Mouse (Mus musculus) embryo, embryonic 11 days (tissue): ENCODE results near the gene Tstd2.

Source experiments
- DNase-seq: peaks from one replicate; pipeline ENCODE4 v3.0.0-alpha.2; 2015

Tstd2 gene

DNA sequence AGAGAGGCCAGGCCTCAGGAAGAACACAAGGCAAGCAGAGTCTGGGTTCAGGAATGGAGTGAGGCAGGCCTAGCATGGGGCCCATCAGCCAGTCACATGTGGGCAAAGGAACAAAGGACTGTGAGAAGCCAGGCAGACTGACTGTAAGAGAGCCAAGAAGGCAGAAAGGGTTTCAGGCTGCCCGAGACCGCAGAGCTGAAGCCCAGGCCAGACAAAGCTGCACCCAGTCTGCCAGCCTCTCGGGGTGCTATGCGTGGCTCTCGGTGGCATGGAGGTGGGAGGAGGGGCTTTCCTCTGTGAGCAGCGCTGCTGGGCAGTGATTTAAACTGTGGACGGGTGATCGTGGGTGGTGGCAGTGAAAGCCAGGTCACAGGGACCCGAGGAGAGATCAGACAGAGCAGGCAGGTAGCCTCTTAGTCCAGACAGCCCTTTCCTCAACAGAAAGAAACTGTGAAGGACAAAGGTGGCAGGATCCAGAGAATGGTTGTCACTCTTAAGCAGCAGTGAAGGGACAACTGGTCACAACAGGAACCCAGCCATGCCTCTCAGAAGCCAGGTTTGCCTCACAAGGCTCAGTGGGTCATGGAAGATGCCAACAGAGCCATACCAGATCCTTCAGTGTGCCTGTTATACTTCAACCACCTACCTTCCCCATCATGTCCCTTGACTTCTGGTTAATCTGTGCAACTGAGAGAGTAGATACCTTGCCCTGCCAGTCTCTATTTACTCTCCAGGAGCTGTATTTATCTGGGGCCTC is 53.9 kb downstream of the Tstd2 start:
- no peak for DNase-seq

DNA sequence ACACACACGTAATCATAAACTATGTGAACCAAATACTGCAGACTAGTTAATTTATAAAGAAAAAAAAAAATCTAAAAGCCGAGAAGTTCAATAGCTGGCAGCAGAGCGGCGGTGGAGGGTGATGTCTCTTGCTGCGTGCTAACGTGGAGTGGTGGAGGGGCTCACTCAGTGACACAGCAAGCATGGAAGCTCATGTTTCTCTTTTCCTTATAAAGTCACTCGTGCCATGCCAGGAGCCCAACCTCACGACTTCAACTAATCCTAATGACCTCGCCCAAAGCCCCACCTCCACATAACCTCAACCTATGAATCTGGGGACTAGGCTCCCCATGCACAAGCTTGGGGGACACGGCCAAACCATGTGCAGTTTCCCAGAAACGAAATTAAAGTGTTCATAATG is 55.9 kb downstream of the Tstd2 start:
- no peak for DNase-seq

GRCm38 (mm10) chr4:46080261-46080660 is 58.2 kb downstream of the Tstd2 start:
- DNase-seq, result no peak

DNA sequence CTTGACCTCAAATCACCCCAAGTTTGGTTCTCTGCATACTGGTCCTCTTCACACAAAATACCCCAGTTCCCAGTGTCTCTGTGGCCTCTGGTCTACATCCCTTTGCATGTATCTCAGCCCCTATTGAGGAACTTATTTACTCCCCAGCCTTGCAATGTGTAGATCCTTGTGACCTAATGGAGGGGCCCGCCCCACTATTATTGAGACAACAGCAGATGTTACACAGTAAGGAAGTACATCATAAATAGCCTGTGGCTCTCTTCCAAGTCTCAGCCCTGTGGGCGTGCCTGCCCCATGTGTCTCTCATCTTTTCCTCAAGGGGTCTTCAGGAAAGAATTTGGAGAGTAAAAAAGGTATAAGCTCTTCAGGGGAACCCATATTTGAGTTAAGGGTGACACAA is 61.6 kb downstream of the Tstd2 start:
- DNase-seq, result no peak

- no peak for DNase-seq
These were observed 62.8 kb downstream of the Tstd2 start for GRCm38 (mm10) chr4:46075664-46076063.

GRCm38 (mm10) chr4:46073736-46074135 is 64.8 kb downstream of the Tstd2 start:
- DNase-seq, result no peak

- no peak for DNase-seq
These were observed 65.9 kb downstream of the Tstd2 start for GRCm38 (mm10) chr4:46072631-46073030.

DNA sequence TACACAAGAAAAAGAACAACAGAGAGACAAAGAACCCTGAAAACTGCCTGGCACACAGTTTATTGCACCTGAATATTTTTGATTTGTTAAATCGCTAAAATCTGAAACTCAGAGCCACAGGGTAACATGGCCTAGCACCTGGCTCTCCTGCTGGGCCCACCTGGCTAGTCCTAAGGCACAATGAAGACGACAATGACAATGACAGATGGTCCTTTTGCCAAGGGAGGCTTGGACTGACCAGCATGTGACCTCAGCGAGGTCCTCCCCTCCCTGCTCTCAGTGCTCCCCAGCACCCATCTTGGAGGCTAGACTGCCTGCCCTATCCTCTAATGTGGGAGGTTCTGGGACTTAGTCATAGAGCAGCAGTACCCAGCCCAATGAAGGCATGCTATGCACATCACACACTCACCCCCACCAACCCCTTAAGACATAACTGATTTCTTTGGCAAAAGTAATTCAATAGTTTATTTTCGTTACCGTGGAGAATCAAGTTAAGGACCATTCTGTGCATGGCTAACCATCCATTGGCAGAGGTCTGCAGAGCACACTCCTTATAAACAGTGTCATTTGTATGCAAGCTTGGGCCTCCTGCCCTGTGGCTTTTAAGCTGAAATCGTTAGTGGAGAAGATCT is 68.5 kb downstream of the Tstd2 start:
- DNase-seq, result no peak

- DNase-seq, result no peak
These were observed 69.9 kb downstream of the Tstd2 start for GRCm38 (mm10) chr4:46068573-46068972.

DNA sequence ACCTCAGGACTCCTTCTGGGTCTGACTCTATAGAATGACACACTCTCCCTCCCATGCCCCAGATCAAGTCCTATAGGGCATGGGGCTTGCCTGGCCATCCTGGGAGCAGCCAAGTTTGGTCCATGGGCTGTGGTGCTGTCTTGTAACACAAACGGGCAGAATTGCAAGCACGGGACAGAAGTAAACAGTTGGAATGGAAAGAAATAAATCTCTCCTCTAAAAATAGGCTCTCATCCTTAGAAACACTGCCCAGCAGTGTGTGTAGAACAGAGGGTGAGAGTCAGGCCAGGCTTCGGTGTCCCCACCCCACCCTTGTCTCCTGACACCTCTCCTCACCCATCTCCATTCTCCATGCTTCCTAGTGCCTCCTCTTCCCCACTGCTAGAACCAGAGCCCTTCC is 70.4 kb downstream of the Tstd2 start:
- DNase-seq, result no peak

- DNase-seq, result no peak
These were observed 72.7 kb downstream of the Tstd2 start for GRCm38 (mm10) chr4:46065695-46066340.

DNA sequence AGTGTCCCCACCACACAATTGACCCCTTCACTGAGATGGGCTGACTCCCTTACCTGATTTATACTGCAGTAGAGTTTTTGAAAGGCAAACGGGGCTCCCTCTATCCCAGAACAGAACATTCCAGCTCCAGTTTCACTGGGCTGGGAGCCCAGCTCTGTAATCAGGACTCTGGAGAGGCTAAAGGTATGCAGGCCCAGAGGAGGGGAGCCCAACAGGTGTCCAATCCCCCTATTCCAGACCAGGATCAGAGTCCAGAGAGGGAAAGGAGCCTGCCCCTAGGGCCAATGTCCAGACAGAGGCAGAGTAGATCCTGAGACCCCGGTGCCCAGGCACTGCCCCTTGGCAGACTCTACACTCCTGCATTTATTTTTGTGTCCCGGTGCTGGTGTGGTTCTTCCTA is 73.5 kb downstream of the Tstd2 start:
- DNase-seq, result no peak
